ENCODE assay signal across 25 mouse cellular contexts in genomic region chr1:14662706-14663312, GRCm38 (mm10).
"Had no signal": no experiment of that assay in that cellular context is flagged by ENCODE, and none has a peak within 500 bp of the region (broad histone marks: within the 10 kb centered on the region; RNA-seq: fewer than 3 reads in every experiment).

No protein-coding gene starts in this region.

- H3K27me3 ChIP-seq: heart, embryonic 13.5 days; heart, embryonic 15.5 days; hindbrain, embryonic 13.5 days; hindbrain, embryonic 15.5 days; liver, embryonic 13.5 days; liver, embryonic 15.5 days had no signal

- H3K27ac ChIP-seq: heart, adult 2 months; heart, embryonic 13.5 days; heart, embryonic 15.5 days; hindbrain, embryonic 13.5 days; hindbrain, embryonic 15.5 days; hindbrain, postnatal 0 days; layer of hippocampus, adult 2 months; left cerebral cortex, adult 2 months; limb, embryonic 10.5 days; limb, embryonic 12.5 days; liver, embryonic 13.5 days; liver, embryonic 15.5 days had no signal

- H3K36me3 ChIP-seq: heart, embryonic 13.5 days; heart, embryonic 15.5 days; hindbrain, embryonic 13.5 days; hindbrain, embryonic 15.5 days; limb, embryonic 10.5 days; limb, embryonic 12.5 days; liver, embryonic 13.5 days; liver, embryonic 15.5 days had no signal

- H3K9me3 ChIP-seq: heart, embryonic 13.5 days; heart, embryonic 15.5 days; hindbrain, embryonic 13.5 days; hindbrain, embryonic 15.5 days; limb, embryonic 10.5 days; limb, embryonic 12.5 days; liver, embryonic 13.5 days; liver, embryonic 15.5 days had no signal

- ATAC-seq: hindbrain, postnatal 0 days; intestine, embryonic 16.5 days; liver, postnatal 0 days had no signal

- H3K4me2 ChIP-seq: heart, embryonic 11.5 days; heart, embryonic 13.5 days; heart, embryonic 15.5 days; hindbrain, embryonic 13.5 days; hindbrain, embryonic 15.5 days; limb, embryonic 12.5 days; liver, embryonic 11.5 days; liver, embryonic 13.5 days; liver, embryonic 15.5 days had no signal

- H3K4me1 ChIP-seq: heart, embryonic 13.5 days; heart, embryonic 15.5 days; hindbrain, embryonic 13.5 days; hindbrain, embryonic 15.5 days; liver, embryonic 13.5 days; liver, embryonic 15.5 days had no signal

- H3K9ac ChIP-seq: heart, embryonic 13.5 days; heart, embryonic 15.5 days; hindbrain, embryonic 13.5 days; hindbrain, embryonic 15.5 days; limb, embryonic 12.5 days; liver, embryonic 13.5 days; liver, embryonic 15.5 days; liver, postnatal 0 days had no signal

- DNase-seq: gastrocnemius, postnatal 14 days; gastrocnemius, postnatal 36 days; heart, adult 11 months; heart, adult 2 months; heart, postnatal 14 days; heart, postnatal 36 days; kidney, adult 11 months; kidney, adult 8-10 months; kidney, postnatal 25 days; liver; liver, embryonic 13.5 days; liver, postnatal 0 days had no signal

- H3K4me3 ChIP-seq: heart, adult 2 months; heart, embryonic 13.5 days; heart, embryonic 15.5 days; hindbrain, embryonic 13.5 days; hindbrain, embryonic 15.5 days; layer of hippocampus, adult 2 months; left cerebral cortex, adult 2 months; limb, embryonic 10.5 days; limb, embryonic 12.5 days; liver, embryonic 13.5 days; liver, embryonic 15.5 days had no signal
